In the genomic region with DNA sequence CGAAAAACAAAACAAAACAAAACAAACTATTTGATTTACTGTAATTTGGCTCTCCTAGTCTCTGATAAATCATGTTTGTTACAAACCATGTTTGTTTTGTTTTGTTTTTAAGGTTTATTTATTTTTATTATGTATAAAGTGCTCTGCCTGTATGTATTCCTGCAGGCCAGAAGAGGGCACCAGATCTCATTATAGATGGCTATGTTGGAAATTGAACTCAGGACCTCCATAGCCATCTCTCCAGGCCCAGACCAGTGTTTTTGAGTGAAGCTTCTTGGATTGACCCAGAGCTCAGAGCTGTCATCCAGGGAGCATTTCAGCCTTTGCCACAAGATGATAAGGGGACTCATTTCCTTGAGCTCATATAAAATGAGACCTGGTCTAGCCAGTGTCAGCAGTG, we compare ENCODE assay signal across 20 mouse cellular contexts. TPM values are rescaled to one million over a fixed set of nuclear protein-coding genes. Genes with fewer than 3 reads are reported as not detected.
DNase-seq lines count a peak whose midpoint lies in the region; ATAC-seq and TF ChIP-seq lines count a peak whose summit lies in the region.
"Had no signal": no experiment of that assay in that cellular context is flagged by ENCODE, and none has a peak within 500 bp of the region (broad histone marks: within the 10 kb centered on the region; RNA-seq: fewer than 3 reads in every experiment).

No protein-coding gene starts in this region.

- no peak overlapping the region for H3K27ac ChIP-seq in kidney, adult 2 months (ENCODE audit: insufficient read depth, low read depth, low read length)
- H3K27ac ChIP-seq in midbrain, embryonic 11.5 days (ENCODE audit: low read depth, low read length): no peak overlapping the region
- no peak overlapping the region for H3K27ac ChIP-seq in midbrain, embryonic 15.5 days
- H3K27ac ChIP-seq: embryonic facial prominence, embryonic 13.5 days; hindbrain, embryonic 12.5 days had no signal

- H3K4me2 ChIP-seq in midbrain, embryonic 11.5 days: no peak overlapping the region
- H3K4me2 ChIP-seq in midbrain, embryonic 15.5 days: no peak overlapping the region
- H3K4me2 ChIP-seq: embryonic facial prominence, embryonic 13.5 days; heart, embryonic 12.5 days; hindbrain, embryonic 12.5 days had no signal

- no peak for TF ChIP-seq POLR2A in kidney, adult 2 months (IDR thresholded peaks at IDR 0.05; ENCODE audit: low read depth, low read length)

- no peak overlapping the region for H3K4me3 ChIP-seq in kidney, adult 2 months (ENCODE audit: insufficient read depth, low read depth, low read length)
- H3K4me3 ChIP-seq in midbrain, embryonic 11.5 days (ENCODE audit: low read depth, low read length): no peak overlapping the region
- no peak overlapping the region for H3K4me3 ChIP-seq in midbrain, embryonic 15.5 days
- H3K4me3 ChIP-seq: embryonic facial prominence, embryonic 13.5 days; heart, embryonic 12.5 days; hindbrain, embryonic 12.5 days; megakaryocyte, embryonic 14.5 days had no signal

- no peaks in the 10 kb centered on the region for H3K9me3 ChIP-seq in midbrain, embryonic 11.5 days (ENCODE audit: control insufficient read depth, low read length)
- no peaks in the 10 kb centered on the region for H3K9me3 ChIP-seq in midbrain, embryonic 15.5 days
- H3K9me3 ChIP-seq: embryonic facial prominence, embryonic 13.5 days; heart, embryonic 12.5 days; hindbrain, embryonic 12.5 days; megakaryocyte, embryonic 14.5 days had no signal

- in situ Hi-C loops in Patski (cut with MboI; ENCODE audit: low pct_unique_long_range_greater_than_20kb): no loop called here

- no peak for DNase-seq in kidney, adult 2 months
- DNase-seq in kidney, postnatal 10 days: no peak
- peak; percentile 82 for DNase-seq in midbrain, embryonic 11.5 days (ENCODE audit: low spot score, missing footprints)
- DNase-seq in Patski (ENCODE audit: low read depth, low spot score): no peak
- no peak for DNase-seq in retina, postnatal 1 day
- DNase-seq in yolk sac, embryonic 10.5 days (ENCODE audit: low spot score): no peak
- DNase-seq: adrenal gland, postnatal 10 days; cerebellum, adult 8-10 months; gastrocnemius, postnatal 36 days; kidney, adult 11 months; kidney, postnatal 4 days; layer of hippocampus, postnatal 36 days; lung, adult 2 months; right cerebral cortex, adult 18-20 months had no signal

- no peak for ATAC-seq in midbrain, embryonic 11.5 days (ENCODE audit: low FRiP score)
- ATAC-seq in midbrain, embryonic 15.5 days (replicated peaks): no peak
- no peak for ATAC-seq in Patski

- H3K4me1 ChIP-seq in kidney, adult 2 months (ENCODE audit: control insufficient read depth, insufficient read depth, low read length): no peaks in the 10 kb centered on the region
- no peaks in the 10 kb centered on the region for H3K4me1 ChIP-seq in midbrain, embryonic 11.5 days (ENCODE audit: control insufficient read depth, insufficient read depth, low read length)
- 0 out of 2 replicates have a peak, but pooled peaks cover 4% of the 10 kb centered on the region for H3K4me1 ChIP-seq in midbrain, embryonic 15.5 days

- 0 out of 2 replicates have a peak, but pooled peaks have one; percentile 7 for TF ChIP-seq CTCF in kidney, adult 2 months (conservative IDR thresholded peaks at IDR 0.05; ENCODE audit: insufficient read depth, insufficient read length, low read depth, low read length)
- TF ChIP-seq CTCF in Patski (IDR thresholded peaks at IDR 0.05): peak; percentile 45

- no peak overlapping the region for H3K9ac ChIP-seq in midbrain, embryonic 11.5 days (ENCODE audit: low read length)
- no peak overlapping the region for H3K9ac ChIP-seq in midbrain, embryonic 15.5 days
- H3K9ac ChIP-seq: embryonic facial prominence, embryonic 13.5 days; heart, embryonic 12.5 days; hindbrain, embryonic 12.5 days had no signal

- POLR2A ChIA-PET in Patski (lab: Charles Lee): interaction anchor here (0.6 kb wide), 1 partner anchor 170 kb away, joined by 3 read pairs; no protein-coding TSS in a partner anchor

- CTCF ChIA-PET in Patski (lab: Charles Lee): interaction anchor here (0.8 to 4.5 kb wide), 7 partner anchors 11 to 171 kb away, joined by 3 to 24 read pairs (median 4); no protein-coding TSS in a partner anchor

- 76% methylated on average over 1 of the region's 1 CpGs for WGBS in kidney, adult 2 months
- WGBS in midbrain, embryonic 11.5 days: 72% methylated on average over 1 of the region's 1 CpGs
- WGBS in midbrain, embryonic 15.5 days: 92% methylated on average over 1 of the region's 1 CpGs

- no peaks in the 10 kb centered on the region; the same call in 1 of the 2 replicates for H3K36me3 ChIP-seq in kidney, adult 2 months (ENCODE audit: control insufficient read depth, insufficient read depth, low read length)
- no peaks in the 10 kb centered on the region for H3K36me3 ChIP-seq in midbrain, embryonic 11.5 days (ENCODE audit: control insufficient read depth, insufficient read depth, low read length)
- H3K36me3 ChIP-seq in midbrain, embryonic 15.5 days (replicated peaks): no peaks in the 10 kb centered on the region
- H3K36me3 ChIP-seq: hindbrain, embryonic 12.5 days had no signal

- H3K27me3 ChIP-seq in kidney, adult 2 months (replicated peaks; ENCODE audit: control insufficient read depth, insufficient read depth, low read length): no peaks in the 10 kb centered on the region
- H3K27me3 ChIP-seq in midbrain, embryonic 11.5 days (ENCODE audit: control insufficient read depth, insufficient read depth, low read length): no peaks in the 10 kb centered on the region
- H3K27me3 ChIP-seq in midbrain, embryonic 15.5 days (replicated peaks): no peaks in the 10 kb centered on the region
- H3K27me3 ChIP-seq in Patski: no peaks in the 10 kb centered on the region
- H3K27me3 ChIP-seq: embryonic facial prominence, embryonic 13.5 days; heart, embryonic 12.5 days; hindbrain, embryonic 12.5 days; megakaryocyte, embryonic 14.5 days had no signal

RNA-seq across cellular contexts. Expression of gene Apoa1, which starts 42.0 kb away (rescaled TPM):
- polyA plus RNA-seq in kidney, adult 2 months (2012; rRNA removed): 1.0 and 1.2 TPM in 2 replicates
- 0.68 and 1.00 TPM in 2 replicates for polyA plus RNA-seq in midbrain, embryonic 11.5 days (2014; fragmentation: Nextera tagmentation; extraction: Ambion mirVana)
- 4.2 and 8.2 TPM in 2 replicates for polyA plus RNA-seq in midbrain, embryonic 15.5 days (2015; fragmentation: Nextera tagmentation; extraction: Ambion mirVana)
- polyA plus RNA-seq in Patski (2021): not detected

RNA-seq across cellular contexts. Expression of gene Apoc3, which starts 49.0 kb away (rescaled TPM):
- 39.2 and 43.8 TPM in 2 replicates for polyA plus RNA-seq in kidney, adult 2 months (2012; rRNA removed)
- polyA plus RNA-seq in midbrain, embryonic 11.5 days (2014; fragmentation: Nextera tagmentation; extraction: Ambion mirVana): not detected in 2 replicates
- polyA plus RNA-seq in midbrain, embryonic 15.5 days (2015; fragmentation: Nextera tagmentation; extraction: Ambion mirVana): not detected in 2 replicates
- polyA plus RNA-seq in Patski (2021): not detected
- polyA plus RNA-seq: embryonic facial prominence, embryonic 13.5 days; heart, embryonic 12.5 days; hindbrain, embryonic 12.5 days; limb, embryonic 11.5 days had no signal

RNA-seq across cellular contexts. Expression of gene Apoa4, which starts 54.1 kb away (rescaled TPM):
- polyA plus RNA-seq in kidney, adult 2 months (2012; rRNA removed): 5.7 and 6.9 TPM in 2 replicates
- polyA plus RNA-seq in midbrain, embryonic 11.5 days (2014; fragmentation: Nextera tagmentation; extraction: Ambion mirVana): not detected in 2 replicates
- polyA plus RNA-seq in midbrain, embryonic 15.5 days (2015; fragmentation: Nextera tagmentation; extraction: Ambion mirVana): 1.0 TPM in 1 of 2 replicates, not detected in the other
- polyA plus RNA-seq in Patski (2021): not detected
- polyA plus RNA-seq: embryonic facial prominence, embryonic 13.5 days; hindbrain, embryonic 12.5 days; limb, embryonic 11.5 days had no signal

Comparison
In these comparisons a context has a peak if more than half of its experiments do, and no peak if none do; other contexts are left out.
1. RNA of gene Apoc3, which starts 49.0 kb away (polyA plus RNA-seq): 39.2 to 43.8 TPM in kidney, adult 2 months; not detected in midbrain, embryonic 15.5 days, not detected in midbrain, embryonic 11.5 days and not detected in Patski (single experiment); every median in the first group is over 10 times any median in the second.